Mouse (Mus musculus): ENCODE data around the gene Entpd6. TPM values are rescaled to one million over a fixed set of nuclear protein-coding genes. Genes with fewer than 3 reads are reported as not detected.

The Entpd6 gene
- polyA plus RNA-seq, 1 experiment from 2014 or later, result 23.5 TPM

GRCm38 (mm10) chr2:150772466-150773119 is 23.8 kb downstream of the Entpd6 start:
- Histone ChIP-seq H3K4me1 (replicated peaks; ENCODE audit: control insufficient read depth, insufficient read depth) (peaks cover 18% of the 10 kb centered on the region), H3K27me3 (ENCODE audit: control insufficient read depth, insufficient read depth, low read length) (no peaks in the 10 kb centered on the region), H3K4me3 (ENCODE audit: low read depth, low read length) (no peak overlapping the region), H3K9me3 (ENCODE audit: control insufficient read depth, low read length) (no peaks in the 10 kb centered on the region), H3K27ac (replicated peaks) (peak overlapping the region; percentile 90), H3K4me2 (replicated peaks; ENCODE audit: low read depth) (no peak overlapping the region), H3K36me3 (ENCODE audit: control insufficient read depth, insufficient read depth, low read length) (no peaks in the 10 kb centered on the region), H3K9ac (ENCODE audit: low read length) (no peak overlapping the region)
- ATAC-seq (ENCODE audit: low FRiP score, low TSS enrichment) (no peak), DNase-seq (ENCODE audit: low spot score) (peak; percentile 36)
- no peak for TF ChIP-seq CTCF (IDR thresholded peaks at IDR 0.05; ENCODE audit: low read depth)
- TF ChIP-seq EP300 (optimal IDR thresholded peaks at IDR 0.05), result no peak
- 63% methylated on average over 10 of the region's 10 CpGs for WGBS

- TF ChIP-seq CTCF (IDR thresholded peaks at IDR 0.05; ENCODE audit: low read depth) (no peak), EP300 (optimal IDR thresholded peaks at IDR 0.05) (no peak)
- H3K4me2 ChIP-seq (replicated peaks; ENCODE audit: low read depth), result no peak overlapping the region
- ATAC-seq (ENCODE audit: low FRiP score, low TSS enrichment) (peak; percentile 38; the same call in 1 of the 2 replicates), DNase-seq (ENCODE audit: low spot score) (no peak)
- WGBS, result 72% methylated on average over 2 of the region's 2 CpGs
- no peaks in the 10 kb centered on the region for H3K9me3 ChIP-seq (ENCODE audit: control insufficient read depth, low read length)
- no peak overlapping the region for H3K27ac ChIP-seq (replicated peaks)
- no peaks in the 10 kb centered on the region for H3K36me3 ChIP-seq (ENCODE audit: control insufficient read depth, insufficient read depth, low read length)
- no peak overlapping the region for H3K9ac ChIP-seq (ENCODE audit: low read length)
- H3K4me1 ChIP-seq (replicated peaks; ENCODE audit: control insufficient read depth, insufficient read depth), result no peaks in the 10 kb centered on the region
- no peak overlapping the region for H3K4me3 ChIP-seq (ENCODE audit: low read depth, low read length)
- H3K27me3 ChIP-seq (ENCODE audit: control insufficient read depth, insufficient read depth, low read length), result no peaks in the 10 kb centered on the region
These were observed 34.0 kb downstream of the Entpd6 start for GRCm38 (mm10) chr2:150782801-150783200.

GRCm38 (mm10) chr2:150786251-150787180 is 37.7 kb downstream of the Entpd6 start, which contains the start of gene Pygb:
Pygb (plus strand) TSS chr2:150786735.
- Histone ChIP-seq H3K27ac (replicated peaks) (peak within 1 kb of the TSS; percentile 91), H3K4me1 (replicated peaks; ENCODE audit: control insufficient read depth, insufficient read depth) (0 out of 2 replicates have a peak, but pooled peaks cover 4% of the 10 kb centered on the region), H3K4me2 (replicated peaks; ENCODE audit: low read depth) (peak within 1 kb of the TSS; percentile 71), H3K36me3 (ENCODE audit: control insufficient read depth, insufficient read depth, low read length) (no peaks in the 10 kb centered on the region), H3K9me3 (ENCODE audit: control insufficient read depth, low read length) (no peaks in the 10 kb centered on the region), H3K9ac (ENCODE audit: low read length) (peak within 1 kb of the TSS; percentile 82), H3K4me3 (ENCODE audit: low read depth, low read length) (peak within 1 kb of the TSS; percentile 87), H3K27me3 (ENCODE audit: control insufficient read depth, insufficient read depth, low read length) (no peaks in the 10 kb centered on the region)
- WGBS, result under 1% methylated on average over 58 of the region's 58 CpGs
- TF ChIP-seq CTCF (IDR thresholded peaks at IDR 0.05; ENCODE audit: low read depth), result 0 out of 2 replicates have a peak, but pooled peaks have one; percentile 15
- TF ChIP-seq EP300 (optimal IDR thresholded peaks at IDR 0.05), result no peak
- DNase-seq (ENCODE audit: low spot score), result peak; percentile 92
- peak; percentile 95 for ATAC-seq (ENCODE audit: low FRiP score, low TSS enrichment)

GRCm38 (mm10) chr2:150787234-150787771 is 38.5 kb downstream of the Entpd6 start:
- TF ChIP-seq CTCF (IDR thresholded peaks at IDR 0.05; ENCODE audit: low read depth) (no peak), EP300 (optimal IDR thresholded peaks at IDR 0.05) (no peak)
- Histone ChIP-seq H3K27me3 (ENCODE audit: control insufficient read depth, insufficient read depth, low read length) (no peaks in the 10 kb centered on the region), H3K9me3 (ENCODE audit: control insufficient read depth, low read length) (no peaks in the 10 kb centered on the region), H3K4me3 (ENCODE audit: low read depth, low read length) (peak overlapping the region; percentile 87), H3K4me1 (replicated peaks; ENCODE audit: control insufficient read depth, insufficient read depth) (0 out of 2 replicates have a peak, but pooled peaks cover 4% of the 10 kb centered on the region), H3K27ac (replicated peaks) (peak overlapping the region; percentile 91), H3K36me3 (ENCODE audit: control insufficient read depth, insufficient read depth, low read length) (no peaks in the 10 kb centered on the region), H3K9ac (ENCODE audit: low read length) (peak overlapping the region; percentile 82), H3K4me2 (replicated peaks; ENCODE audit: low read depth) (peak overlapping the region; percentile 71)
- ATAC-seq (ENCODE audit: low FRiP score, low TSS enrichment), result no peak
- DNase-seq (ENCODE audit: low spot score), result no peak
- under 1% methylated on average over 23 of the region's 23 CpGs for WGBS

GRCm38 (mm10) chr2:150788768-150789550 is 40.1 kb downstream of the Entpd6 start:
- Histone ChIP-seq H3K9ac (ENCODE audit: low read length) (peak overlapping the region; percentile 35), H3K27ac (replicated peaks) (peak overlapping the region; percentile 65), H3K4me2 (replicated peaks; ENCODE audit: low read depth) (peak overlapping the region; percentile 71), H3K9me3 (ENCODE audit: control insufficient read depth, low read length) (no peaks in the 10 kb centered on the region), H3K4me1 (replicated peaks; ENCODE audit: control insufficient read depth, insufficient read depth) (0 out of 2 replicates have a peak, but pooled peaks cover 4% of the 10 kb centered on the region), H3K27me3 (ENCODE audit: control insufficient read depth, insufficient read depth, low read length) (no peaks in the 10 kb centered on the region), H3K36me3 (ENCODE audit: control insufficient read depth, insufficient read depth, low read length) (peaks cover 2% of the 10 kb centered on the region; the same call in 1 of the 2 replicates), H3K4me3 (ENCODE audit: low read depth, low read length) (peak overlapping the region; percentile 23)
- peak; percentile 54 for TF ChIP-seq CTCF (IDR thresholded peaks at IDR 0.05; ENCODE audit: low read depth)
- no peak for TF ChIP-seq EP300 (optimal IDR thresholded peaks at IDR 0.05)
- WGBS, result 35% methylated on average over 4 of the region's 4 CpGs
- ATAC-seq (ENCODE audit: low FRiP score, low TSS enrichment) (no peak), DNase-seq (ENCODE audit: low spot score) (peak; percentile 74)
